Comparison of ENCODE assay signal across 9 mouse cellular contexts in the genomic region with DNA sequence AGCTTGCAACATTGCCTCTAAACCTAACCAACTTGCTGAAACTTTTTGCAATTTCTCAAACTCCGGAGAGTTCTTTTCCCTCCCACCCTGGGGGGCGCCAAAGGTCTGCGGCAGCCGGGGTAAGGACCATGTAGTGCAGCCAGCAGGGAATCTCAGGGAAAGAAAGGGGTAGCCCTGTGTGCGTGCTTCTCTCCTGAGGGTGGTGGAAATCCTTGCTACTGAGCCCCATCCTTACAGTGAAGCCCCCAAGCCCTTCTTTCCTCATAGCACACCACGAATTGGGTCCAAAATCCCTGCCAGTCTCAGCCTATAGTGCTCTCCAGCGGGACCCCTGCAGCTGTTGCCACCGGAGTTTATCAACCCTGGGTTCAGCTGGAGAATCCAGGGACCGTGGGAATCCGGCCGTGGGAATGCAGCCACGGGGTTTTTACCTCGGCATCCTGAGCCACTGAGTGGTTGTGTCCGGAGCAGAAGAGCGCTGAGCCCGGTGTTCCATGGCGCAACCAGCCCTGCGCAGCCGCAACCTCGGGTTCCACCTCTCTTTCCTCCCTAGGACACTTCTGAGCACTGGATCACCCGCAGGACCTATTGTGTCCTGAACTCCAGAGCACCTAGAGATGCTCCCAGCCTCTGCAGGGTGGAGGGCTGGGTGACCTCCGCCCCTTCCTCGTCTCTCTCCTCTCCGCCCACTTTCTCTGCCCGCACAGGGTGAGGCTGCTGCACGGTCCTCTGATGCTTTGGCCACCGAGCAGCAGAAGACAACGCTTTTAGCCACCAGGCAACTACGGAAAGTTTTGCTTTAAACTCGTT. TPM values are rescaled to one million over a fixed set of nuclear protein-coding genes. Genes with fewer than 3 reads are reported as not detected.
A peak's percentile ranks its signal among the peaks of the same experiment; 100 is the strongest.
DNase-seq lines count a peak whose midpoint lies in the region; ATAC-seq and TF ChIP-seq lines count a peak whose summit lies in the region.
"Had no signal": no experiment of that assay in that cellular context is flagged by ENCODE, and none has a peak within 500 bp of the region (broad histone marks: within the 10 kb centered on the region; RNA-seq: fewer than 3 reads in every experiment).

TSS of gene Ptgfr (minus strand) at position 760 of the 810 bp plus-strand sequence.

- no peak within 1 kb of the TSS for H3K27ac ChIP-seq in forebrain, embryonic 11.5 days (ENCODE audit: low read depth, low read length)
- no peak within 1 kb of the TSS for H3K27ac ChIP-seq in heart, embryonic 14.5 days (replicated peaks in 1 of 2; ENCODE audit: control insufficient read depth in 1 of 2, insufficient read depth in 1 of 2, low read depth in 2 of 2, low read length in 2 of 2)
- no peak within 1 kb of the TSS; the same call in 1 of the 2 replicates for H3K27ac ChIP-seq in kidney, postnatal 0 days
- no peak within 1 kb of the TSS for H3K27ac ChIP-seq in lung, embryonic 16.5 days (ENCODE audit: low read length)

- H3K27me3 ChIP-seq in forebrain, embryonic 11.5 days (ENCODE audit: control insufficient read depth, insufficient read depth, low read length), result no peaks in the 10 kb centered on the region
- 0 out of 2 replicates have a peak, but pooled peaks cover 5% of the 10 kb centered on the region for H3K27me3 ChIP-seq in heart, embryonic 14.5 days (ENCODE audit: control insufficient read depth, insufficient read depth, low read length)
- no peaks in the 10 kb centered on the region for H3K27me3 ChIP-seq in kidney, postnatal 0 days (ENCODE audit: insufficient read depth, low read length)
- peaks cover 13% of the 10 kb centered on the region for H3K27me3 ChIP-seq in lung, embryonic 16.5 days (ENCODE audit: control insufficient read depth, insufficient read depth, low read depth, low read length)

- TF ChIP-seq CTCF in kidney, postnatal 0 days (IDR thresholded peaks at IDR 0.05; ENCODE audit: low read depth), result peak; percentile 77

- WGBS in forebrain, embryonic 11.5 days, result under 1% methylated on average over 30 of the region's 30 CpGs
- WGBS in heart, embryonic 14.5 days, result under 1% methylated on average over 30 of the region's 30 CpGs
- WGBS in kidney, postnatal 0 days, result under 1% methylated on average over 30 of the region's 30 CpGs
- under 1% methylated on average over 30 of the region's 30 CpGs for WGBS in lung, embryonic 16.5 days

- H3K9ac ChIP-seq in forebrain, embryonic 11.5 days (ENCODE audit: low read length), result peak within 1 kb of the TSS; percentile 48
- peak within 1 kb of the TSS; percentile 64 for H3K9ac ChIP-seq in heart, embryonic 14.5 days (ENCODE audit: low read length)
- H3K9ac ChIP-seq in kidney, postnatal 0 days (ENCODE audit: low read depth, low read length), result peak within 1 kb of the TSS; percentile 41
- peak within 1 kb of the TSS; percentile 72 for H3K9ac ChIP-seq in lung, embryonic 16.5 days (ENCODE audit: low read length)

- peak within 1 kb of the TSS; percentile 92 for H3K4me2 ChIP-seq in forebrain, embryonic 11.5 days (ENCODE audit: low read depth, low read length, severe bottlenecking)
- peak within 1 kb of the TSS; percentile 89 for H3K4me2 ChIP-seq in heart, embryonic 14.5 days (ENCODE audit: low read length)
- peak within 1 kb of the TSS; percentile 97 for H3K4me2 ChIP-seq in kidney, postnatal 0 days (ENCODE audit: low read length)
- peak within 1 kb of the TSS; percentile 96 for H3K4me2 ChIP-seq in lung, embryonic 16.5 days (ENCODE audit: low read depth, low read length)

- peak within 1 kb of the TSS; percentile 39 for H3K4me3 ChIP-seq in forebrain, embryonic 11.5 days (ENCODE audit: low read depth, low read length)
- H3K4me3 ChIP-seq in heart, embryonic 14.5 days (ENCODE audit: control insufficient read depth in 1 of 2, insufficient read depth in 1 of 2, low read depth in 1 of 2, low read length in 2 of 2), result peak within 1 kb of the TSS; percentile 45 to 53
- peak within 1 kb of the TSS; percentile 48 for H3K4me3 ChIP-seq in kidney, postnatal 0 days (replicated peaks; ENCODE audit: low read depth, low read length)
- peak within 1 kb of the TSS; percentile 61 for H3K4me3 ChIP-seq in lung, embryonic 16.5 days (ENCODE audit: low read length)

- H3K9me3 ChIP-seq in forebrain, embryonic 11.5 days (ENCODE audit: control insufficient read depth, low read length), result no peaks in the 10 kb centered on the region
- H3K9me3 ChIP-seq in heart, embryonic 14.5 days (ENCODE audit: control insufficient read depth, low read length), result no peaks in the 10 kb centered on the region
- H3K9me3 ChIP-seq in kidney, postnatal 0 days (replicated peaks; ENCODE audit: low read length), result no peaks in the 10 kb centered on the region
- H3K9me3 ChIP-seq in lung, embryonic 16.5 days (ENCODE audit: control insufficient read depth, low read length), result no peaks in the 10 kb centered on the region

- no peaks in the 10 kb centered on the region for H3K36me3 ChIP-seq in forebrain, embryonic 11.5 days (ENCODE audit: control insufficient read depth, insufficient read depth, low read length)
- no peaks in the 10 kb centered on the region for H3K36me3 ChIP-seq in heart, embryonic 14.5 days (ENCODE audit: control insufficient read depth, insufficient read depth, low read length)
- no peaks in the 10 kb centered on the region for H3K36me3 ChIP-seq in kidney, postnatal 0 days (ENCODE audit: insufficient read depth, low read length)
- no peaks in the 10 kb centered on the region for H3K36me3 ChIP-seq in lung, embryonic 16.5 days (ENCODE audit: control insufficient read depth, insufficient read depth, low read length)

- peak; percentile 32 to 49 for DNase-seq in layer of hippocampus, postnatal 14 days (ENCODE audit: low spot score in 2 of 2)
- no peak for DNase-seq in layer of hippocampus, adult 11-12 months (ENCODE audit: low spot score)
- peak; percentile 72 for DNase-seq in forebrain, embryonic 11.5 days (ENCODE audit: low spot score)
- peak; percentile 80 for DNase-seq in kidney, postnatal 0 days (ENCODE audit: low spot score)
- DNase-seq in ovary, postnatal 14 days (ENCODE audit: low spot score), result peak; percentile 54
- no peak for DNase-seq in spleen, postnatal 10 days (ENCODE audit: low spot score in 2 of 2)

- H3K4me1 ChIP-seq in forebrain, embryonic 11.5 days (replicated peaks; ENCODE audit: control insufficient read depth, insufficient read depth, low read length), result no peaks in the 10 kb centered on the region
- no peaks in the 10 kb centered on the region; a peak in 1 of 4 replicates for H3K4me1 ChIP-seq in heart, embryonic 14.5 days (ENCODE audit: control insufficient read depth in 2 of 2, insufficient read depth in 2 of 2, low read length in 2 of 2)
- peaks cover 6% of the 10 kb centered on the region; the same call in 1 of the 2 replicates for H3K4me1 ChIP-seq in kidney, postnatal 0 days (replicated peaks; ENCODE audit: insufficient read depth, low read length)
- H3K4me1 ChIP-seq in lung, embryonic 16.5 days (replicated peaks; ENCODE audit: control insufficient read depth, insufficient read depth, low read length), result no peaks in the 10 kb centered on the region

- ATAC-seq in forebrain, embryonic 11.5 days (replicated peaks; ENCODE audit: low FRiP score), result peak; percentile 79
- peak; percentile 82 for ATAC-seq in heart, embryonic 14.5 days (ENCODE audit: insufficient number of reproducible peaks, insufficient read depth, low FRiP score, low read depth)
- peak; percentile 79 for ATAC-seq in kidney, postnatal 0 days (replicated peaks; ENCODE audit: low FRiP score, low read depth)
- ATAC-seq in lung, embryonic 16.5 days (ENCODE audit: low read depth), result peak; percentile 92

RNA-seq across cellular contexts. Expression of gene Ptgfr, which starts in this region (rescaled TPM):
- under 1 TPM; 0.37 to 0.45 TPM for total RNA-seq in layer of hippocampus, postnatal 14 days (2021)
- polyA plus RNA-seq in forebrain, embryonic 11.5 days (2014; fragmentation: Nextera tagmentation; extraction: Ambion mirVana), result 0.83 and 1.1 TPM in 2 replicates
- 0.94 and 1.6 TPM in 2 replicates for polyA plus RNA-seq in heart, embryonic 14.5 days (2014; fragmentation: Nextera tagmentation; extraction: Ambion mirVana)
- 2.8 and 4.0 TPM in 2 replicates for polyA plus RNA-seq in kidney, postnatal 0 days (2015; fragmentation: Nextera tagmentation; extraction: Ambion mirVana)
- 0.75 TPM in 2 replicates for polyA plus RNA-seq in lung, embryonic 16.5 days (2015; fragmentation: Nextera tagmentation; extraction: Ambion mirVana)
- total RNA-seq: MEL had no signal

Comparison
In these comparisons a context has a peak if more than half of its experiments do, and no peak if none do; other contexts are left out.
1. Peak in DNase-seq in layer of hippocampus, postnatal 14 days; RNA of the gene not detected or under 1 TPM.
2. Peak in ATAC-seq, H3K4me3 ChIP-seq, H3K9ac ChIP-seq and H3K4me2 ChIP-seq in lung, embryonic 16.5 days; RNA of the gene not detected or under 1 TPM.
3. DNase-seq: peak in forebrain, embryonic 11.5 days (single experiment), kidney, postnatal 0 days (single experiment) and ovary, postnatal 14 days (single experiment); none in layer of hippocampus, adult 11-12 months (single experiment) and spleen, postnatal 10 days (0 of 2).
4. Peak in every context shown above with its lines, with median percentiles within 50 percentile points of each other: ATAC-seq, H3K4me2 ChIP-seq, H3K4me3 ChIP-seq and H3K9ac ChIP-seq.